Mouse (Mus musculus): ENCODE results near the gene Dnah12.

Dnah12 gene

GRCm38 (mm10) chr14:26724898-26725297 is 31.8 kb downstream of the Dnah12 start:
- no peak for DNase-seq

- no peak for DNase-seq
Observed at GRCm38 (mm10) chr14:26758566-26758965, 65.5 kb downstream of the Dnah12 start.

- no peak for DNase-seq
Observed at GRCm38 (mm10) chr14:26764827-26765226, 71.8 kb downstream of the Dnah12 start.

GRCm38 (mm10) chr14:26768195-26768594 is 75.1 kb downstream of the Dnah12 start:
- no peak for DNase-seq

- DNase-seq = no peak
Observed at GRCm38 (mm10) chr14:26773536-26773935, 80.5 kb downstream of the Dnah12 start.

- DNase-seq = no peak
Observed at GRCm38 (mm10) chr14:26783731-26784130, 90.7 kb downstream of the Dnah12 start.

GRCm38 (mm10) chr14:26785695-26786094 is 92.6 kb downstream of the Dnah12 start:
- DNase-seq = no peak

- DNase-seq = no peak
Observed at GRCm38 (mm10) chr14:26794431-26794830, 101.4 kb downstream of the Dnah12 start.

GRCm38 (mm10) chr14:26798330-26798729 is 105.3 kb downstream of the Dnah12 start:
- no peak for DNase-seq

- DNase-seq = no peak
Observed at GRCm38 (mm10) chr14:26799286-26799685, 106.2 kb downstream of the Dnah12 start.

GRCm38 (mm10) chr14:26805500-26805899 is 112.4 kb downstream of the Dnah12 start:
- no peak for DNase-seq

- no peak for DNase-seq
Observed at GRCm38 (mm10) chr14:26812734-26813133, 119.7 kb downstream of the Dnah12 start.

- no peak for DNase-seq
Observed at GRCm38 (mm10) chr14:26813871-26814270, 120.8 kb downstream of the Dnah12 start.

GRCm38 (mm10) chr14:26814908-26815307 is 121.8 kb downstream of the Dnah12 start:
- no peak for DNase-seq

GRCm38 (mm10) chr14:26816785-26817184 is 123.7 kb downstream of the Dnah12 start:
- DNase-seq = no peak

- no peak for DNase-seq
Observed at GRCm38 (mm10) chr14:26826020-26826419, 132.9 kb downstream of the Dnah12 start.

GRCm38 (mm10) chr14:26853053-26853452 is 160.0 kb downstream of the Dnah12 start:
- DNase-seq = no peak

- no peak for DNase-seq
Observed at GRCm38 (mm10) chr14:26854066-26854465, 161.0 kb downstream of the Dnah12 start.

- DNase-seq = peak; percentile 26
Observed at GRCm38 (mm10) chr14:26858364-26858763, 165.3 kb downstream of the Dnah12 start.

GRCm38 (mm10) chr14:26859024-26859423 is 165.9 kb downstream of the Dnah12 start:
- no peak for DNase-seq

GRCm38 (mm10) chr14:26867356-26867755 is 174.3 kb downstream of the Dnah12 start:
- DNase-seq = no peak

GRCm38 (mm10) chr14:26868299-26868698 is 175.2 kb downstream of the Dnah12 start:
- no peak for DNase-seq

- DNase-seq = no peak
Observed at GRCm38 (mm10) chr14:26878756-26879155, 185.7 kb downstream of the Dnah12 start.

- DNase-seq = no peak
Observed at GRCm38 (mm10) chr14:26879976-26880375, 186.9 kb downstream of the Dnah12 start.

- DNase-seq = no peak
Observed at GRCm38 (mm10) chr14:26881700-26882099, 188.6 kb downstream of the Dnah12 start.

GRCm38 (mm10) chr14:26887244-26887643 is 194.2 kb downstream of the Dnah12 start:
- no peak for DNase-seq
